Mouse (Mus musculus) liver, embryonic 15.5 days (tissue): Measurements from ENCODE around the gene Slit3. TPM values are rescaled to one million over a fixed set of nuclear protein-coding genes. Genes with fewer than 3 reads are reported as not detected.

Experiments
- ATAC-seq: fragments of 200-750 bp; cut with Nextera tagmentation; 2 replicates; pipeline ENCODE4 v1.8.0; 2017; ENCODE audit warnings: moderate number of reproducible peaks, mild to moderate bottlenecking, moderate library complexity; ENCODE audit not compliant: insufficient read depth
- H3K27ac ChIP-seq: fragments of 300-500 bp; sonication (generic); replicated peaks from 2 replicates; pipeline ENCODE4 v1.5.1; 2015; ENCODE audit warnings: mild to moderate bottlenecking, inconsistent platforms
- H3K27me3 ChIP-seq: fragments of 300-500 bp; sonication (generic); 2 replicates; pipeline ENCODE4 v1.6.1; 2015; ENCODE audit warnings: mild to moderate bottlenecking, inconsistent platforms
- H3K36me3 ChIP-seq: fragments of 300-500 bp; sonication (generic); replicated peaks from 2 replicates; pipeline ENCODE4 v1.6.1; 2015; ENCODE audit warnings: moderate library complexity, mild to moderate bottlenecking, inconsistent platforms
- H3K4me1 ChIP-seq: fragments of 300-500 bp; sonication (generic); replicated peaks from 2 replicates; pipeline ENCODE4 v1.6.1; 2015; ENCODE audit warnings: inconsistent platforms
- H3K4me2 ChIP-seq: fragments of 300-500 bp; sonication (generic); 2 replicates; pipeline ENCODE4 v1.6.1; 2015; ENCODE audit warnings: moderate library complexity, mild to moderate bottlenecking, inconsistent platforms
- H3K4me3 ChIP-seq: fragments of 300-500 bp; sonication (generic); replicated peaks from 2 replicates; pipeline ENCODE4 v1.5.1; 2015; ENCODE audit warnings: mild to moderate bottlenecking, inconsistent platforms
- H3K9ac ChIP-seq: fragments of 300-500 bp; sonication (generic); 2 replicates; pipeline ENCODE4 v1.6.1; 2015; ENCODE audit warnings: moderate library complexity, mild to moderate bottlenecking, inconsistent platforms
- H3K9me3 ChIP-seq: fragments of 300-500 bp; sonication (generic); replicated peaks from 2 replicates; pipeline ENCODE4 v1.6.1; 2016; ENCODE audit warnings: inconsistent platforms
- WGBS: fragments of 180-500 bp; shearing (Covaris S2); methylation state at CpG from one replicate; pipeline ENCODE4 v1.1.7; 2015; ENCODE audit warnings: mixed read lengths; ENCODE audit not compliant: insufficient replicate concordance; 5-methylcytosine and 5-hydroxymethylcytosine counted together
- polyA plus RNA-seq: library from polyadenylated mRNA; unstranded; fragments of >200 nt; fragmentation: Nextera tagmentation; extraction: Ambion mirVana; gene quantifications from 2 replicates; pipeline ENCODE4 v1.2.1, GENCODE M21; 2015

Gene Slit3
- polyA plus RNA-seq, 1 experiment from 2014 or later: 0.20 TPM

DNA sequence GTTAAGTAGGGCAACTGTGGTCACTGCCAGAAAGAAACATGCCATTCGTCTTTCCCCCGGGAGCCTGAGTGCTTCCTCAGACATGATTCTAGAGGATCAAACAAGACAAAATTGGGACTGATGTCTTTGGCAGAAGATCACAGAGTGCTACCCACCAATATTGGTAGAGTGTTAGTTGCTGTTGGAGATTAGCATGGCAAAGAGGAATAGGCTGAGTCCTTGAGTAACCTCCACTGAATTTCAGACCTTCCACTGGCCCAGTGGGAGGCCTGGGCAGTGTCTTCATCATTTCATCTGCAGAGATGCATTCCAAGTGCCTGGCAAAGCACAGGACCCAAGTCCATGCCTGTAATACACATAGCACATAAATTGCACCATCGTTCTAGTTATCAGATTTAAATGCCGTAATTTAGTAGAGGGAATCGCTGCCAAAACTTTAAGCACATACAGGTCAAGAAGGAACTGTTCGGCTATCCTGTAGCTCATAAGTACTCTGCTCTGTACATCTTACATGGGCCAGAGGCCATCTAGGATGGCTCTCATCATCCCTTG, 77.6 kb downstream of the Slit3 start:
- H3K4me1 ChIP-seq: no peaks in the 10 kb centered on the region
- peaks cover 4% of the 10 kb centered on the region; the same call in 1 of the 2 replicates for H3K27me3 ChIP-seq
- H3K36me3 ChIP-seq: no peaks in the 10 kb centered on the region
- no peak overlapping the region for H3K9ac ChIP-seq
- no peak overlapping the region for H3K27ac ChIP-seq
- ATAC-seq: no peak
- H3K4me3 ChIP-seq: no peak overlapping the region
- WGBS: 75% methylated on average over 6 of the region's 6 CpGs
- H3K4me2 ChIP-seq: no peak overlapping the region
- no peaks in the 10 kb centered on the region for H3K9me3 ChIP-seq

- Histone ChIP-seq H3K9ac (no peak overlapping the region), H3K27me3 (peaks cover 10% of the 10 kb centered on the region; the same call in 1 of the 2 replicates), H3K4me1 (no peaks in the 10 kb centered on the region), H3K4me2 (no peak overlapping the region), H3K4me3 (no peak overlapping the region), H3K36me3 (no peaks in the 10 kb centered on the region), H3K9me3 (no peaks in the 10 kb centered on the region), H3K27ac (no peak overlapping the region)
- 70% methylated on average over 5 of the region's 5 CpGs for WGBS
- no peak for ATAC-seq
These were observed 81.3 kb downstream of the Slit3 start for GRCm38 (mm10) chr11:35202332-35202731.

- Histone ChIP-seq H3K36me3 (no peaks in the 10 kb centered on the region), H3K9me3 (no peaks in the 10 kb centered on the region), H3K27ac (no peak overlapping the region), H3K4me3 (no peak overlapping the region), H3K4me1 (no peaks in the 10 kb centered on the region), H3K9ac (no peak overlapping the region), H3K27me3 (peaks cover 10% of the 10 kb centered on the region; the same call in 1 of the 2 replicates), H3K4me2 (no peak overlapping the region)
- ATAC-seq: no peak
- WGBS: 62% methylated on average over 10 of the region's 10 CpGs
These were observed 82.6 kb downstream of the Slit3 start for GRCm38 (mm10) chr11:35203673-35204072.

DNA sequence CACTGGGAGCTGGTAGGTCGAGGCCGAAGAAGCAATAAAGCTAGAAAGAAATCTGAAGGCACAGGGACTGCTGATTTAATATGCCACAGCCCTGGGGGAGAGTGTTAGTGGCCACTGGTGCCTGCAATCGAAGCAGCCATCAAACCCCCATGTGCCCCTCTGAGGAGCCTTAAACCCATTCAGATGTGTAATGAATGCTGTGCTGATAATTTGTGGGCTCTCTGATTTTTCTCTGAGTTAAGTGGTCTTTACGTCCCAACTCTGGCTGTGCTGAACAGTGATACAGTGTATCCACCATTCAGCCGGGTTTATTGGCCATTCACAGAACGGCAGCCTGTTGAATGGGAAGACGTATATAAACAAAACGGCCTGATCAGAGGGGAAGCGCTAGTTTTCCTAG, 83.1 kb downstream of the Slit3 start:
- Histone ChIP-seq H3K4me2 (no peak overlapping the region), H3K9me3 (no peaks in the 10 kb centered on the region), H3K27ac (no peak overlapping the region), H3K4me1 (no peaks in the 10 kb centered on the region), H3K27me3 (peaks cover 10% of the 10 kb centered on the region; the same call in 1 of the 2 replicates), H3K9ac (no peak overlapping the region), H3K4me3 (no peak overlapping the region), H3K36me3 (no peaks in the 10 kb centered on the region)
- 32% methylated on average over 9 of the region's 9 CpGs for WGBS
- no peak for ATAC-seq

DNA sequence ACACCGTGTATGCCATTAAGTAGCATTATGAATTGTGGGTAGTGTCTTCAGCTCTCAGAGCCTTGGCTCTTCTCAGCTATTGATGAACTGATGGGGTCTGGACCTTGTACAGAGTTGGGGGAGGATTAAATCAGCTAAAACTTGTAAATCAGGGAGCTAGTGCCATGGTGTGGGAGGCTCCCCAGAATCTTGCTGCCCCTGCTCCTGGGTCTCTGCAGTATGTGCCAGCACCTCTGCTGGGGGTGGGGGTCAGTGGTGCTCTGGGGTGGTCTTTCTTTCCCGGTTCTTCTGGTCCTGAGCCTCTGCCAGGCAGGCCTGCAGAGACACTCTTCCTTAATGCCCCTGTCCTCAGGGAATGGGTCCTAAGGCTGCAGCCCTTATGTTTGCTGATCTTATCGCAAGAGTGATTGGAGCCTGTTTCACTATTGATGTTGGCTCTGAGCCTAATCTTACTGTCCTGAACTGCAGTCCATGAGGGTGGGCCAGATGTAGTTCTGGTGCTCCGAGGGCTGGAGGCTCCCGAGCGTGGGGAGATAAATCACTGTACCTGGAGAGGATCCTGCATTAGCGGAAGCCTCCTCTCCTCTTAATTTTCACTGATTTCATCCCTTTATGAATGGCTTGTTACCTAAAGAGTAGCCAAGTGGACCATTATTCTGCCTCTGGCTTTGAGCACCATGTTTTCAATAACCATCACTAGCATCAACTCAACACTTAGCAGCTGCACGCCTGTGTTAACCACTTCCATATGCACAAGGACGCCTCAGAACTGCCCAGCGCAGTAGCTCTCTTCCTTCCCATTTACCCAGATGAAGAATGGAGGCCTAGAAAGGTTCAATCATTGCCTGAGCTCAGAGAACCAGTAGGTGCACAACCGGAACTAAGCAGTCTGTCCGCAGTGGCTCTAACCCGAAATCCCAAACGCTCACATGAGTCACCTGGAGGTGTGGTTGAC, 90.0 kb downstream of the Slit3 start:
- H3K27me3 ChIP-seq: peaks cover 22% of the 10 kb centered on the region
- H3K4me2 ChIP-seq: no peak overlapping the region
- H3K4me3 ChIP-seq: no peak overlapping the region
- H3K36me3 ChIP-seq: no peaks in the 10 kb centered on the region
- no peak overlapping the region for H3K9ac ChIP-seq
- WGBS: 62% methylated on average over 14 of the region's 14 CpGs
- no peak overlapping the region for H3K27ac ChIP-seq
- no peak for ATAC-seq
- no peaks in the 10 kb centered on the region; the same call in 1 of the 2 replicates for H3K4me1 ChIP-seq
- no peaks in the 10 kb centered on the region for H3K9me3 ChIP-seq

DNA sequence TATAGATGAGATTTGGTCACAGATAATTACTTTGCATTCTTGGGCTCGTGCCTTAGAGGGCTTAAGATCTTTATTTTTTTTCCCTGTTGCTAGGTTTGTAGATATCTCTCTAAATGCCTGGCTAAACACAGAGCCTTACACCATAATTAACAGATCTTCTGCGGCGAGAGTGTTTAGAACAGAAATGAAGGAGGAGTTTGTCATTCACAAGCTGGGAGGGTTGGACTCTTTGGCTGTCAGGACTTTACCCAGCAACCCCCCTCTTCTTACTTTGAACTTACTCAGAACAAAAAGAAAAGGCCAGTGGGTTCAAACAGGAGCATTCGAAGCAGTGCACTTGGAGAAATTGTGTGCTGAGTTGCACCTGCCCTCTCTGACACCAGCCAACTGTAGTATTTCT, 103.0 kb downstream of the Slit3 start:
- Histone ChIP-seq H3K36me3 (no peaks in the 10 kb centered on the region), H3K9ac (no peak overlapping the region), H3K27me3 (no peaks in the 10 kb centered on the region), H3K4me2 (no peak overlapping the region), H3K9me3 (no peaks in the 10 kb centered on the region), H3K4me3 (no peak overlapping the region), H3K27ac (no peak overlapping the region), H3K4me1 (no peaks in the 10 kb centered on the region)
- WGBS: 59% methylated on average over 4 of the region's 4 CpGs
- ATAC-seq: no peak

DNA sequence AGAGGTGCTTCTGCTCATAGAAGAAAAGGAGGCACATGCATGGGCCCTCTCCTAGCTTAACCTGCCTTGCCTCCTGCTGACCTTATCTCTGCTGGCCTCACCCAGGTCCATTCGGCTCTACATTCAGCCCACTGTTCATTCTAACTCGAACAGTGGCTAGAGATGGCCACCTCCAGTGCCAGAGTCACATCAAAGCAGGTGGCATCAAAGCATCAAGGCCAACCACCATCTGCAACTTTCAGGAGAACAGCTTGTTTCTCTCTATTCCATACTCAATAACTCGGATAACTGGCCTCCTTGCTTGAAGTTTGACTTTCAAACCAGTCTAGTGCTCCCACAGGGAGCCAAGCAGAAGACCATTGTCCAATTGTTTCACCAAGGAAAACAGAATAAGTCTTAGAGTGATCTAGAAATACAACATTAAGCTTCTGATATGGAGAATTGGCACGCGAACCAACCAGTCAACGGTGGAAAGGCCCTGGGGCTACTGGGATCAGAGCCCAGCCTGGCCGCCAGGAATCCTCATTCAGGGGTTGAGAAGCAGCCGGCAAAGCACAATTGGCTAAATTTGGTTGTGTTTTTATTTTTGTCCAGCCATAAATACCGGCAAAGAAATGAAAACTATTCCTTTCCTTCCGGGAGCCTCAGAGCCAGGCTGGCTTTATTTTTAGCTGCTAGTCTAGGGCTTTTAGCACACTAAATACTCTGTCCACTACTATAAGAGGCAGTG, 110.5 kb downstream of the Slit3 start:
- ATAC-seq: no peak
- H3K4me2 ChIP-seq: no peak overlapping the region
- no peak overlapping the region for H3K9ac ChIP-seq
- WGBS: 68% methylated on average over 10 of the region's 10 CpGs
- H3K4me1 ChIP-seq: no peaks in the 10 kb centered on the region
- H3K4me3 ChIP-seq: no peak overlapping the region
- H3K9me3 ChIP-seq: no peaks in the 10 kb centered on the region
- H3K27ac ChIP-seq: no peak overlapping the region
- H3K27me3 ChIP-seq: no peaks in the 10 kb centered on the region
- no peaks in the 10 kb centered on the region for H3K36me3 ChIP-seq

GRCm38 (mm10) chr11:35232321-35232720, 111.3 kb downstream of the Slit3 start:
- Histone ChIP-seq H3K27me3 (no peaks in the 10 kb centered on the region), H3K36me3 (no peaks in the 10 kb centered on the region), H3K9ac (no peak overlapping the region), H3K9me3 (no peaks in the 10 kb centered on the region), H3K27ac (no peak overlapping the region), H3K4me1 (no peaks in the 10 kb centered on the region), H3K4me2 (no peak overlapping the region), H3K4me3 (no peak overlapping the region)
- no peak for ATAC-seq
- WGBS: 50% methylated on average over 4 of the region's 4 CpGs

DNA sequence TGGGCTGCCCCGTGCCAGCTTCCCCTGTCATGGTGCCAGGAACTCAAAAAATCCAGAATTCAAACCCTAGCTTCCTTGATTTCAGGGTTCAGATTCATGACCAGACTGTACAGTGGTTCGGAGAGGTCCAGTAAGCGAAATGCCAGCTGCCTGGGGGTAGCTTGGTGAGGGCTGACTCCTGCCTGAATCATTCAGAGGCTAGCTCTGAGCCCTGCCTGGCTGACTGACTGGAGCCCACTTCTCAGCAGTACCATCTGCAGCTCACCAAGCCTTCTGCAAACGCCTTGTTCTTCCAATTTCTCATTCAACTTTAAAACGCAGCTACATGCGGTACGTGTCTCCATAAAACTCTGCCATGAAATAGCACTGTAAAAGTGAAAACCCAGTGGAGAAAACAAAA, 120.4 kb downstream of the Slit3 start:
- Histone ChIP-seq H3K4me2 (no peak overlapping the region), H3K27ac (no peak overlapping the region), H3K4me1 (no peaks in the 10 kb centered on the region), H3K27me3 (no peaks in the 10 kb centered on the region), H3K9me3 (no peaks in the 10 kb centered on the region), H3K9ac (no peak overlapping the region), H3K36me3 (no peaks in the 10 kb centered on the region), H3K4me3 (no peak overlapping the region)
- WGBS: 70% methylated on average over 7 of the region's 7 CpGs
- no peak for ATAC-seq

DNA sequence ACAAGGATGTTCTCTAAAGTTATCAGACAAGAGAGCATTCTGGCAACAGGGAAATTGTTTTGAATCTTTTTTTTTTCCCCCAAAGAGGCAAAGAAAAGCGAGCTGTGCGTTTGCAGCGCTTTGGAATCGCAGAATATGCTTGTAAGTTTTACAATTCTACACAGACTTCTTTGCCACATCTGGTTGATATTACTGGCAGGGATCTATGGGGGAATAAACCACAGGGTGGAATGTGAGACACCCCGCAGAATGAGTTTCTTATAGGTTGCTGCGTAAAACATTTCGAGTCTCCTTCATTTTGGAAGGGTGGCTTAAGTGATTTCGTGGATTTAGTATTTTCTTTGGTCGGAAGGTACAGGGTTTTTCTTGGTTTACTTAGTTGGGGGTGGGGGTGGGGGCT, 122.6 kb downstream of the Slit3 start:
- H3K27me3 ChIP-seq: no peaks in the 10 kb centered on the region
- no peaks in the 10 kb centered on the region for H3K4me1 ChIP-seq
- no peak overlapping the region for H3K27ac ChIP-seq
- H3K4me3 ChIP-seq: no peak overlapping the region
- H3K9me3 ChIP-seq: no peaks in the 10 kb centered on the region
- ATAC-seq: no peak
- H3K36me3 ChIP-seq: no peaks in the 10 kb centered on the region
- H3K9ac ChIP-seq: no peak overlapping the region
- no peak overlapping the region for H3K4me2 ChIP-seq
- 69% methylated on average over 9 of the region's 9 CpGs for WGBS

DNA sequence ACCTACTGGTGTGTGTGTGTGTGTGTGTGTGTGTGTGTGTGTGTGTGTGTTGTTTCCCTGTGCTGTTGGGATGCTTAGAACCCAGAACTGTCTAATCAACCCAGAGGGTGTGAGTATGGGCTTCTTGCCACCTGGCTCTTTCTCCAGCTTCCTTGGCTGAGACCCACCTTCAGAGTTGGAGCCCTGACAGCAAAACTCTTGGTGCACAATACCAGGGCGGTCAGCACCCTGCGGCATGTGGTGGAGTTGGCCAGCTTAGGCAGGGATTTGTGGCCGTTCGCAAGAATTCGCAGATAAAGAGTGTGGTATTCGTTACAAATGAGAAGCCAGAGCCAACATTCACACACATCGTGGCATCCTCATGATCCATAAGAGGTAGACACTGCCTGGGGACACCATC, 123.5 kb downstream of the Slit3 start:
- H3K27me3 ChIP-seq: no peaks in the 10 kb centered on the region
- H3K4me1 ChIP-seq: no peaks in the 10 kb centered on the region
- H3K4me2 ChIP-seq: no peak overlapping the region
- H3K27ac ChIP-seq: no peak overlapping the region
- no peaks in the 10 kb centered on the region for H3K36me3 ChIP-seq
- no peak overlapping the region for H3K4me3 ChIP-seq
- WGBS: 69% methylated on average over 7 of the region's 7 CpGs
- no peaks in the 10 kb centered on the region for H3K9me3 ChIP-seq
- no peak for ATAC-seq
- H3K9ac ChIP-seq: no peak overlapping the region
